Mouse (Mus musculus) hindbrain, embryonic 12.5 days (tissue): Measurements from ENCODE around the gene Fam19a2. TPM values are rescaled to one million over a fixed set of nuclear protein-coding genes. Genes with fewer than 3 reads are reported as not detected.

ENCODE experiments used
- ATAC-seq: fragments of 200-750 bp; cut with Nextera tagmentation; 2 replicates; pipeline ENCODE4 v1.8.0; 2017; ENCODE audit warnings: moderate TSS enrichment; ENCODE audit not compliant: low FRiP score
- H3K27ac ChIP-seq: fragments of 300-500 bp; sonication (generic); 2 replicates; pipeline ENCODE4 v1.5.1; 2016; ENCODE audit warnings: mild to moderate bottlenecking
- H3K27me3 ChIP-seq: fragments of 300-500 bp; sonication (generic); 2 replicates; pipeline ENCODE4 v1.6.1; 2016; ENCODE audit warnings: mild to moderate bottlenecking
- H3K36me3 ChIP-seq: fragments of 300-500 bp; sonication (generic); 2 replicates; pipeline ENCODE4 v1.6.1; 2016; ENCODE audit warnings: mild to moderate bottlenecking
- H3K4me1 ChIP-seq: fragments of 300-500 bp; sonication (generic); 2 replicates; pipeline ENCODE4 v1.6.1; 2016
- H3K4me2 ChIP-seq: fragments of 300-500 bp; sonication (generic); replicated peaks from 2 replicates; pipeline ENCODE4 v1.6.1; 2016; ENCODE audit warnings: mild to moderate bottlenecking
- H3K4me3 ChIP-seq: fragments of 300-500 bp; sonication (generic); 2 replicates; pipeline ENCODE4 v1.5.1; 2016; ENCODE audit warnings: mild to moderate bottlenecking
- H3K9ac ChIP-seq: fragments of 300-500 bp; sonication (generic); 2 replicates; pipeline ENCODE4 v1.6.1; 2016; ENCODE audit warnings: mild to moderate bottlenecking, moderate library complexity
- H3K9me3 ChIP-seq: fragments of 300-500 bp; sonication (generic); replicated peaks from 2 replicates; pipeline ENCODE4 v1.6.1; 2016; ENCODE audit warnings: mild to moderate bottlenecking
- WGBS: fragments of 180-500 bp; shearing (Covaris S2); methylation state at CpG from one replicate; pipeline ENCODE4 v1.1.7; 2016; 5-methylcytosine and 5-hydroxymethylcytosine counted together
- polyA plus RNA-seq: library from polyadenylated mRNA; unstranded; fragments of >200 nt; fragmentation: Nextera tagmentation; extraction: Ambion mirVana; gene quantifications from 2 replicates; pipeline ENCODE4 v1.2.1, GENCODE M21; 2016

The Fam19a2 gene
- 21.1 and 25.5 TPM in 2 replicates for polyA plus RNA-seq

GRCm38 (mm10) chr10:123263876-123264309 is at the start of gene Fam19a2:
Gene Fam19a2 (plus strand): TSS chr10:123263996.
- Histone ChIP-seq H3K27me3 (peaks cover 17% of the 10 kb centered on the region), H3K9me3 (no peaks in the 10 kb centered on the region), H3K9ac (peak within 1 kb of the TSS; percentile 68), H3K36me3 (no peaks in the 10 kb centered on the region), H3K4me2 (peak within 1 kb of the TSS; percentile 95), H3K27ac (peak within 1 kb of the TSS; percentile 68), H3K4me3 (peak within 1 kb of the TSS; percentile 53), H3K4me1 (peaks cover 8% of the 10 kb centered on the region)
- 2% methylated on average over 12 of the region's 12 CpGs for WGBS
- ATAC-seq, result 0 out of 2 replicates have a peak, but pooled peaks have one; percentile 24

GRCm38 (mm10) chr10:123222785-123223184 is 41.0 kb upstream of the Fam19a2 start:
- H3K4me3 ChIP-seq, result no peak overlapping the region
- H3K4me1 ChIP-seq, result no peaks in the 10 kb centered on the region
- H3K9ac ChIP-seq, result no peak overlapping the region
- ATAC-seq, result no peak
- H3K27me3 ChIP-seq, result no peaks in the 10 kb centered on the region
- no peaks in the 10 kb centered on the region for H3K9me3 ChIP-seq
- no peak overlapping the region for H3K27ac ChIP-seq
- H3K4me2 ChIP-seq, result no peak overlapping the region
- H3K36me3 ChIP-seq, result no peaks in the 10 kb centered on the region
- 91% methylated on average over 5 of the region's 5 CpGs for WGBS

DNA sequence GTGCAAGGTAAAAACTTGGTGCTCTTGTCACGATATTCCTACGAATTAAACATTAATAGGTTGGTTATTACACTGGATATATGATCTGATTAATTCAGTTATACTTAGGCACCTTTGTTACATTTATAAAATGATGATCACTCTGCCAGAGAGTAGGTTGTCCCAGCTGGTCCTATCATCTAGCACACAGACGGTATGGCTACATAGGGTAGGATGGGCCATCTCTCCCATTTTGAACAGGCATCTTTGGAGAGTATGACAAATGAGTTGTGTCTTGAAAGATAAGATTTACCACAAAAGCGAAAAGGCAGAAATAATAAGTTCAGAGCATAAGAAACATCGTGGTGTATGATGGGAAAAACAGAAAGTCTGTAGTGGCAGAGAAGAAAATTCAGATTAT is 34.4 kb upstream of the Fam19a2 start:
- H3K27me3 ChIP-seq, result no peaks in the 10 kb centered on the region
- no peak overlapping the region for H3K4me3 ChIP-seq
- no peak overlapping the region for H3K4me2 ChIP-seq
- H3K27ac ChIP-seq, result no peak overlapping the region
- no peaks in the 10 kb centered on the region for H3K36me3 ChIP-seq
- 93% methylated on average over 5 of the region's 5 CpGs for WGBS
- no peak for ATAC-seq
- H3K4me1 ChIP-seq, result no peaks in the 10 kb centered on the region
- H3K9me3 ChIP-seq, result no peaks in the 10 kb centered on the region
- H3K9ac ChIP-seq, result no peak overlapping the region

GRCm38 (mm10) chr10:123248063-123248462 is 15.7 kb upstream of the Fam19a2 start:
- Histone ChIP-seq H3K27me3 (no peaks in the 10 kb centered on the region), H3K9ac (no peak overlapping the region), H3K4me3 (no peak overlapping the region), H3K4me1 (no peaks in the 10 kb centered on the region), H3K36me3 (no peaks in the 10 kb centered on the region), H3K4me2 (no peak overlapping the region), H3K9me3 (no peaks in the 10 kb centered on the region), H3K27ac (no peak overlapping the region)
- ATAC-seq, result no peak
- WGBS, result 93% methylated on average over 6 of the region's 6 CpGs

DNA sequence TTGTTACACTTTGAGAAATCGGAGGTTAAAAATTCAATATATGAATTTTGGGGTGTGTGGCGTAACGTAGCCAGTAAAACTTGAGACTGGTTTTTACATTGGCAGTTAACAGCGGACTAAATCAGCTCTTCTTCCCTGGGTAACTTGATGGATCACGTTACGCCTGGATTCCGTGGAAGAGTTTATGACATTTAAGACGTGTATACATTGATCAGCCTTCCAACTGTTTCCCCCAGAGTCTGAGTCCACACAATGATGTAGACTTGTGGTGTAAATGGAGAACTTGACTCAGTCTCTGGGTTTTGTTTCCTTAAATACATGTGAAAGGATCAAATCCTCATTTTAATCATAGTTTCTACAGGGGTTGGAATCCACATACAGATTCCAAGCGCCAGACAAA is 11.9 kb upstream of the Fam19a2 start:
- H3K4me2 ChIP-seq, result no peak overlapping the region
- H3K27ac ChIP-seq, result no peak overlapping the region
- H3K4me3 ChIP-seq, result no peak overlapping the region
- H3K27me3 ChIP-seq, result no peaks in the 10 kb centered on the region
- H3K9me3 ChIP-seq, result no peaks in the 10 kb centered on the region
- H3K36me3 ChIP-seq, result no peaks in the 10 kb centered on the region
- H3K4me1 ChIP-seq, result no peaks in the 10 kb centered on the region
- ATAC-seq, result no peak
- no peak overlapping the region for H3K9ac ChIP-seq
- 83% methylated on average over 9 of the region's 9 CpGs for WGBS

DNA sequence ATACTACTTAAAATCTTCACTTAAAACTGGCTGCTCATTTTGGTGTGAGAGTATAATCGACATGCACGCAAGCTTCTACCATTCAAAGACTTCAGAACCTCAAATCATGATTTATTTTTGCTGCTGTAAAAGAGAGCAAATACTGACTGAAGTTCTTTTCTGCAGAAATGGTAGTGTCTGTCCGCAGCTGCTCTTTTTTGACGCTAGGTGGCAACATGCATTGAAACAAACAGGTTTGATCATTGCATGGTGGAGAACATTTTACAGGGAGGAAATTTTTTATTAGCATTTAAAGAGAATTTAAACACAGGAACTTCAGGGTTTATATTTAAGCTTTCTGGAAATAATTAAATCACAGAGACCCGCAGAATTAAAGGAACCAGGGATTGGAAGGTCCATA is 9.5 kb upstream of the Fam19a2 start:
- 44% methylated on average over 5 of the region's 5 CpGs for WGBS
- no peak overlapping the region for H3K9ac ChIP-seq
- no peak for ATAC-seq
- no peaks in the 10 kb centered on the region for H3K4me1 ChIP-seq
- no peak overlapping the region for H3K27ac ChIP-seq
- no peak overlapping the region for H3K4me3 ChIP-seq
- no peaks in the 10 kb centered on the region for H3K27me3 ChIP-seq
- no peaks in the 10 kb centered on the region for H3K36me3 ChIP-seq
- no peak overlapping the region for H3K4me2 ChIP-seq
- no peaks in the 10 kb centered on the region for H3K9me3 ChIP-seq

DNA sequence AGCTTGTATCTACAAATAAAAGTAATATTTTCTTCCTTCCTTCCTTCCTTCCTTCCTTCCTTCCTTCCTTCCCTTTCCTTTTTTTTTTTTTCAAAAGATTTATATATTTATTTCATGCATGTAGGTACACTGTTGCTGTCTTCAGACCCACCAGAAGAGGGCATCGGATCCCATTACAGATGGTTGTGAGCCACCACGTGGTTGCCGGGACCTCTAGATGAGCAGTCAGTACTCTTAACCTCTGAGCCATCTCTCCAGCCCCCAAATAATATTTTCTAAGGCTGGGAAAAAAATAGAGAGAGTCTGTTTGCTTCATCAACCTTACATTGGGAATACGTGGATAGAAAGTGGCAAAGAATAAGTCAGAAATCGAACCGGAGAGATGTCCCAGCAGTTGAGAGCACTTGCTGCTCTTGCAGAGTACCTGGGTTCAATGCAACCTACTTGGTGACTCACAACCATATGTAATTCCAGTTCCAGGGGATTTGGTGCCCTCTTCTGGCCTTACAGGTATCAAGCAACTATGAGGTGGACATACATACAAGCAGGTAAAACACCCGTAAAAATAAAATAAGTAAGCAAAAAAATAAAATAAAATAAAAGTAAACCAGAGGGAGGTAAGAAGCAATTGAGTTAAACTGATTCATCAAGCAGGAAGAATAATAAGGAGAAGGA is 8.0 kb upstream of the Fam19a2 start:
- Histone ChIP-seq H3K9ac (no peak overlapping the region), H3K4me2 (no peak overlapping the region), H3K27ac (no peak overlapping the region), H3K27me3 (no peaks in the 10 kb centered on the region), H3K36me3 (no peaks in the 10 kb centered on the region), H3K4me1 (no peaks in the 10 kb centered on the region), H3K4me3 (no peak overlapping the region), H3K9me3 (no peaks in the 10 kb centered on the region)
- no peak for ATAC-seq
- WGBS, result 79% methylated on average over 7 of the region's 7 CpGs

GRCm38 (mm10) chr10:123264461-123265191 is 830 bp downstream of the Fam19a2 start:
- Histone ChIP-seq H3K36me3 (no peaks in the 10 kb centered on the region), H3K4me2 (peak overlapping the region; percentile 95), H3K27me3 (peaks cover 17% of the 10 kb centered on the region), H3K4me1 (peaks cover 8% of the 10 kb centered on the region), H3K9ac (peak overlapping the region; percentile 68), H3K27ac (peak overlapping the region; percentile 68), H3K9me3 (no peaks in the 10 kb centered on the region), H3K4me3 (peak overlapping the region; percentile 53)
- ATAC-seq, result peak; percentile 85
- under 1% methylated on average over 82 of the region's 84 CpGs for WGBS

DNA sequence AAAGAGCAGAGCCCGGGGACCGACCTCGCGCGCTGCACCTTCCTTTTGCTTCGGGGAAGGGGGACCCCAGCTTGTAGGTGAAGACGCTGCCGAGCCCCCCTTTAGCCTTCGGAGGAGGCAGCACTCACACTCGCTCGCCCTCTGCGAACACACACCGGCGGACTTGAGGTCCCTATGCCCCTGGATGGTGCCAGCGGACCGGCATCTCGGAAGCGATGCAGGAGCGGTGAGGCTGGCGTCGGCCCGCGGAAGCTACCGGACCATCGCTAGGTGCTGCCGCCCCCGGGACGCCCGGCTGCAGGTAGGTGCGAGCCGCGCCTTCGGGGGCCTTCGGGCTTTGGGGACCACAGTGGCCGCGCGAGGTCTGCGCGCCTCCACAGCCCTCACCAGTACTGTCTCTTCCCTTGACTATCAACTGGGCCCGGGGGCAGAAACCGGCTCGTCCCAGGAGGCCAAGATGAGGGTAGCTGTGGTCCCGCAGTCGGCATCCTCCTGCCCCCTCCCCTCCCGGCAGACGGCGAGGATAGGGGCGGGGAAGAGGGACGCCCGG is 1.5 kb downstream of the Fam19a2 start:
- Histone ChIP-seq H3K27ac (peak overlapping the region; percentile 68; the same call in 1 of the 2 replicates), H3K4me1 (peaks cover 8% of the 10 kb centered on the region), H3K4me2 (peak overlapping the region; percentile 95), H3K27me3 (peaks cover 17% of the 10 kb centered on the region), H3K36me3 (no peaks in the 10 kb centered on the region), H3K9me3 (no peaks in the 10 kb centered on the region), H3K4me3 (peak overlapping the region; percentile 53), H3K9ac (peak overlapping the region; percentile 68)
- peak; percentile 46 for ATAC-seq
- WGBS, result under 1% methylated on average over 50 of the region's 50 CpGs

- H3K27ac ChIP-seq, result no peak overlapping the region
- H3K4me1 ChIP-seq, result peaks cover 8% of the 10 kb centered on the region
- H3K4me3 ChIP-seq, result no peak overlapping the region
- H3K4me2 ChIP-seq, result 0 out of 2 replicates have a peak overlapping the region, but pooled peaks have one; percentile 17
- H3K27me3 ChIP-seq, result peaks cover 17% of the 10 kb centered on the region
- H3K9me3 ChIP-seq, result no peaks in the 10 kb centered on the region
- no peak for ATAC-seq
- WGBS, result 79% methylated on average over 10 of the region's 10 CpGs
- no peaks in the 10 kb centered on the region for H3K36me3 ChIP-seq
- no peak overlapping the region for H3K9ac ChIP-seq
Measured at GRCm38 (mm10) chr10:123268568-123268967, 4.8 kb downstream of the Fam19a2 start.

GRCm38 (mm10) chr10:123274554-123274953 is 10.8 kb downstream of the Fam19a2 start:
- 70% methylated on average over 11 of the region's 11 CpGs for WGBS
- Histone ChIP-seq H3K9me3 (no peaks in the 10 kb centered on the region), H3K27ac (no peak overlapping the region), H3K4me2 (no peak overlapping the region), H3K9ac (no peak overlapping the region), H3K36me3 (no peaks in the 10 kb centered on the region), H3K4me3 (no peak overlapping the region), H3K4me1 (no peaks in the 10 kb centered on the region), H3K27me3 (no peaks in the 10 kb centered on the region)
- ATAC-seq, result no peak

- H3K27me3 ChIP-seq, result no peaks in the 10 kb centered on the region
- no peaks in the 10 kb centered on the region for H3K4me1 ChIP-seq
- H3K4me2 ChIP-seq, result no peak overlapping the region
- H3K36me3 ChIP-seq, result no peaks in the 10 kb centered on the region
- ATAC-seq, result no peak
- no peak overlapping the region for H3K9ac ChIP-seq
- no peaks in the 10 kb centered on the region for H3K9me3 ChIP-seq
- no peak overlapping the region for H3K4me3 ChIP-seq
- no peak overlapping the region for H3K27ac ChIP-seq
Measured at GRCm38 (mm10) chr10:123307300-123307699, 43.5 kb downstream of the Fam19a2 start.
